Mouse (Mus musculus) forebrain, embryonic 13.5 days (tissue): ENCODE measurements at regions not wholly inside any gene's neighbourhood (a gene's known extent, or its start where the extent isn't known, plus 50 kb on each side); places are given as distances from the start of the nearest gene placed in this dataset.

ENCODE experiments used
- ATAC-seq: fragments of 200-750 bp; cut with Nextera tagmentation; 2 replicates; pipeline ENCODE4 v1.8.0; 2017
- H3K27ac ChIP-seq: fragments of 300-500 bp; sonication (generic); 2 replicates; pipeline ENCODE4 v1.5.1; 2015; ENCODE audit warnings: inconsistent platforms, mild to moderate bottlenecking, moderate library complexity
- H3K27me3 ChIP-seq: fragments of 300-500 bp; sonication (generic); 2 replicates; pipeline ENCODE4 v1.6.1; 2015; ENCODE audit warnings: mild to moderate bottlenecking, inconsistent platforms
- H3K36me3 ChIP-seq: fragments of 300-500 bp; sonication (generic); 2 replicates; pipeline ENCODE4 v1.6.1; 2015; ENCODE audit warnings: mild to moderate bottlenecking, inconsistent platforms; ENCODE audit not compliant: poor library complexity, severe bottlenecking
- H3K4me1 ChIP-seq: fragments of 300-500 bp; sonication (generic); 2 replicates; pipeline ENCODE4 v1.6.1; 2015; ENCODE audit warnings: inconsistent platforms
- H3K4me2 ChIP-seq: fragments of 300-500 bp; sonication (generic); 2 replicates; pipeline ENCODE4 v1.6.1; 2015; ENCODE audit warnings: inconsistent platforms, mild to moderate bottlenecking, moderate library complexity
- H3K4me3 ChIP-seq: fragments of 300-500 bp; sonication (generic); 2 replicates; pipeline ENCODE4 v1.5.1; 2015; ENCODE audit warnings: mild to moderate bottlenecking, inconsistent platforms
- H3K9ac ChIP-seq: fragments of 300-500 bp; sonication (generic); 2 replicates; pipeline ENCODE4 v1.6.1; 2015; ENCODE audit warnings: mild to moderate bottlenecking, inconsistent platforms
- H3K9me3 ChIP-seq: fragments of 300-500 bp; sonication (generic); replicated peaks from 2 replicates; pipeline ENCODE4 v1.6.1; 2016; ENCODE audit warnings: inconsistent platforms
- WGBS: fragments of 180-500 bp; shearing (Covaris S2); methylation state at CpG from one replicate; pipeline ENCODE4 v1.1.7; 2015; 5-methylcytosine and 5-hydroxymethylcytosine counted together

- ATAC-seq, result peak; percentile 61; the same call in 1 of the 2 replicates
- Histone ChIP-seq H3K4me2 (no peak overlapping the region), H3K27ac (no peak overlapping the region), H3K9ac (no peak overlapping the region), H3K4me1 (no peaks in the 10 kb centered on the region), H3K36me3 (no peaks in the 10 kb centered on the region), H3K9me3 (no peaks in the 10 kb centered on the region), H3K27me3 (no peaks in the 10 kb centered on the region), H3K4me3 (no peak overlapping the region)
- WGBS, result 67% methylated on average over 3 of the region's 3 CpGs
These were observed 417.1 kb downstream of the Col12a1 start for GRCm38 (mm10) chr9:79301580-79301979.

- no peaks in the 10 kb centered on the region for H3K4me1 ChIP-seq
- WGBS, result 82% methylated on average over 3 of the region's 3 CpGs
- H3K9ac ChIP-seq, result no peak overlapping the region
- H3K36me3 ChIP-seq, result no peaks in the 10 kb centered on the region
- no peaks in the 10 kb centered on the region for H3K27me3 ChIP-seq
- no peak overlapping the region for H3K4me3 ChIP-seq
- H3K9me3 ChIP-seq, result no peaks in the 10 kb centered on the region
- no peak overlapping the region for H3K4me2 ChIP-seq
- no peak for ATAC-seq
- H3K27ac ChIP-seq, result no peak overlapping the region
These were observed 408.0 kb downstream of the Col12a1 start for GRCm38 (mm10) chr9:79310591-79310990.

GRCm38 (mm10) chr9:79317411-79317810, 401.2 kb downstream of the Col12a1 start:
- no peaks in the 10 kb centered on the region for H3K36me3 ChIP-seq
- H3K4me2 ChIP-seq, result no peak overlapping the region
- H3K9me3 ChIP-seq, result no peaks in the 10 kb centered on the region
- no peak overlapping the region for H3K4me3 ChIP-seq
- no peak overlapping the region for H3K9ac ChIP-seq
- H3K27me3 ChIP-seq, result no peaks in the 10 kb centered on the region
- H3K4me1 ChIP-seq, result peaks cover 7% of the 10 kb centered on the region; the same call in 1 of the 2 replicates
- H3K27ac ChIP-seq, result no peak overlapping the region
- no peak for ATAC-seq

DNA sequence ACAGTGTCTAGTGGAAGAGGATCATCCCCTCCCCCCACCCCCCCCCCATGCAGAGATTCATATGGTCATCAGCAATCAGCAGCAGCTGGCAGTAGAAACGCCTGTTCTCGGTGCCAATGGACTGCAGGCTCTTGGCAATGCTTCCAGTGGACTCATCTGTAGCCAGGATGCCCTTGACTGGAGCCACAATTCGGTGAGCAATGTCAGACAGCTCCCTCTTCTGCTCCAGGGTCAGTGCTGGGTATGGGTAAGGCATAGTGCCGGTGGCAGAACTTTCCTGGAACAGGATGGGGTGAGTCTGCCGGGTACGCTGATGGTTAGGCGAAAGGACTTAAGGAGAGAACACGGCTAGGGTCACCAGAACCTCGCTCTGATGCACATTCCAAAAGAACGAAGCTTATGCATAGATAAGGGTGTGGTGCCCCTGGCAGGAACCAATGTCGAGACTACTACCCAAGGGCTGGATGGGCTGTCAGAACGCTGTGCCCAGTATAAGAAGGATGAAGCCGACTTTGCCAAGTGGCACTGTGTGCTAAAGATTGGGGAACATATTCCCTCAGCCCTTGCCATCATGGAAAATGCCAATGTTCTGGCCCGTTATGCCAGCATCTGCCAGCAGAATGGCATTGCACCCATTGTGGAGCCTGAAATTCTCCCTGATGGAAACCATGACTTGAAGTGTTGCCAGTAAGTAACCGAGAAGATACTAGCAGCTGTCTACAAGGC, 372.1 kb downstream of the Col12a1 start:
- ATAC-seq, result no peak
- Histone ChIP-seq H3K4me2 (no peak overlapping the region), H3K9me3 (0 out of 2 replicates have a peak, but pooled peaks cover 9% of the 10 kb centered on the region), H3K9ac (no peak overlapping the region), H3K27me3 (no peaks in the 10 kb centered on the region), H3K4me3 (no peak overlapping the region), H3K36me3 (no peaks in the 10 kb centered on the region), H3K4me1 (no peaks in the 10 kb centered on the region), H3K27ac (no peak overlapping the region)
- 92% methylated on average over 15 of the region's 15 CpGs for WGBS

DNA sequence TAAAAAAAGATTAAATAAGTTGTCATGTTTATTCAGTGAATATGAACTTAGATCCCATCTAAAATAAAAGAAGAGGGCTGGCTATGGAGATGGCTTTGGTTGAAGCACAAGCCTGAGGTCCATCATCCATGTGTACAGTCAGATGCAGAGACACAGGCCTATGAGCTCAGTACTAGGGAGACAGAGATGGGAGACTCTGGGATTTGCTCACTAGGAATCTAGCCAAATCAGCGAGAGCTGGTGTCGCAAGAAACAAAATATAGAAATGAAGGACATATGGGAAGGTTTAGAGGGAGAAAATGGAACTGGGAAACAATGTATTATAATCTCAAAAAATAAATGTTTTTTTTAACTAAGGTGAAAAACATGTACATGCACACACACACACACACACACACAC, 326.6 kb downstream of the Col12a1 start:
- 91% methylated on average over 2 of the region's 2 CpGs for WGBS
- no peaks in the 10 kb centered on the region for H3K36me3 ChIP-seq
- no peaks in the 10 kb centered on the region for H3K9me3 ChIP-seq
- no peak overlapping the region for H3K9ac ChIP-seq
- no peak overlapping the region for H3K4me3 ChIP-seq
- no peaks in the 10 kb centered on the region for H3K27me3 ChIP-seq
- H3K27ac ChIP-seq, result no peak overlapping the region
- no peak for ATAC-seq
- no peaks in the 10 kb centered on the region for H3K4me1 ChIP-seq
- H3K4me2 ChIP-seq, result no peak overlapping the region

DNA sequence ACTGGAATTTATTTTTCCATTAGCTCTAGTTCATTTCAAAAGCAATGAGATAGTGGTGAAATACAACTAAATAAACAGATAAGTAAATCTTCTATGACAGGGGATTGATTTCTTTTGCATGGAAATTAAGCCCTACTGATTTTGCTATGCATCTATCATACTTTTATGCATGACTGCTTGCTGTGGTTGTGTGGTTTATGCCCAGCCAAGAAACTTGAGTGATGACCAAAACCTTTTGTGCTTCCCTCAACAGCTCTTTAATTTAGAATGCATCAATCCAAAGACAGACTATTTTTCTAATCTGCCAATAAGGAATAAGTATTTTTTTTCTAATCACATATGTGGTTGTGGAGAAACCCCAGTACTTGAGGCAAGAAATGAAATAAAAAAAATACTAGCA, 303.6 kb downstream of the Col12a1 start:
- no peaks in the 10 kb centered on the region for H3K27me3 ChIP-seq
- H3K9me3 ChIP-seq, result no peaks in the 10 kb centered on the region
- no peak overlapping the region for H3K9ac ChIP-seq
- H3K4me2 ChIP-seq, result no peak overlapping the region
- no peak for ATAC-seq
- no peak overlapping the region for H3K27ac ChIP-seq
- H3K36me3 ChIP-seq, result no peaks in the 10 kb centered on the region
- H3K4me1 ChIP-seq, result no peaks in the 10 kb centered on the region
- H3K4me3 ChIP-seq, result no peak overlapping the region

GRCm38 (mm10) chr9:79430417-79430816, 288.2 kb downstream of the Col12a1 start:
- Histone ChIP-seq H3K27me3 (no peaks in the 10 kb centered on the region), H3K4me2 (no peak overlapping the region), H3K36me3 (no peaks in the 10 kb centered on the region), H3K4me1 (no peaks in the 10 kb centered on the region), H3K27ac (no peak overlapping the region), H3K9me3 (no peaks in the 10 kb centered on the region), H3K9ac (no peak overlapping the region), H3K4me3 (no peak overlapping the region)
- ATAC-seq, result no peak
- WGBS, result 56% methylated on average over 1 of the region's 1 CpGs

- no peaks in the 10 kb centered on the region for H3K9me3 ChIP-seq
- no peak for ATAC-seq
- no peaks in the 10 kb centered on the region for H3K4me1 ChIP-seq
- H3K9ac ChIP-seq, result no peak overlapping the region
- H3K27ac ChIP-seq, result no peak overlapping the region
- 93% methylated on average over 3 of the region's 3 CpGs for WGBS
- H3K4me2 ChIP-seq, result no peak overlapping the region
- no peaks in the 10 kb centered on the region for H3K27me3 ChIP-seq
- no peak overlapping the region for H3K4me3 ChIP-seq
- no peaks in the 10 kb centered on the region for H3K36me3 ChIP-seq
These were observed 281.0 kb downstream of the Col12a1 start for GRCm38 (mm10) chr9:79437636-79438035.

GRCm38 (mm10) chr9:79439233-79439960, 279.2 kb downstream of the Col12a1 start:
- Histone ChIP-seq H3K9me3 (no peaks in the 10 kb centered on the region), H3K27me3 (no peaks in the 10 kb centered on the region), H3K36me3 (no peaks in the 10 kb centered on the region), H3K27ac (no peak overlapping the region), H3K4me1 (no peaks in the 10 kb centered on the region), H3K4me2 (no peak overlapping the region), H3K9ac (no peak overlapping the region), H3K4me3 (no peak overlapping the region)
- 58% methylated on average over 11 of the region's 11 CpGs for WGBS
- ATAC-seq, result no peak

GRCm38 (mm10) chr9:79455226-79455625, 263.4 kb downstream of the Col12a1 start:
- no peaks in the 10 kb centered on the region for H3K27me3 ChIP-seq
- H3K4me3 ChIP-seq, result no peak overlapping the region
- H3K9me3 ChIP-seq, result no peaks in the 10 kb centered on the region
- no peak overlapping the region for H3K27ac ChIP-seq
- H3K36me3 ChIP-seq, result no peaks in the 10 kb centered on the region
- no peak for ATAC-seq
- no peak overlapping the region for H3K4me2 ChIP-seq
- H3K9ac ChIP-seq, result no peak overlapping the region
- 58% methylated on average over 3 of the region's 3 CpGs for WGBS
- no peaks in the 10 kb centered on the region for H3K4me1 ChIP-seq

- Histone ChIP-seq H3K36me3 (no peaks in the 10 kb centered on the region), H3K27me3 (no peaks in the 10 kb centered on the region), H3K9me3 (no peaks in the 10 kb centered on the region), H3K4me3 (no peak overlapping the region), H3K4me1 (peaks cover 3% of the 10 kb centered on the region; the same call in 1 of the 2 replicates), H3K27ac (no peak overlapping the region), H3K4me2 (no peak overlapping the region), H3K9ac (no peak overlapping the region)
- ATAC-seq, result peak; percentile 59; the same call in 1 of the 2 replicates
- WGBS, result 3% methylated on average over 1 of the region's 1 CpGs
These were observed 239.5 kb downstream of the Col12a1 start for GRCm38 (mm10) chr9:79479118-79479517.

DNA sequence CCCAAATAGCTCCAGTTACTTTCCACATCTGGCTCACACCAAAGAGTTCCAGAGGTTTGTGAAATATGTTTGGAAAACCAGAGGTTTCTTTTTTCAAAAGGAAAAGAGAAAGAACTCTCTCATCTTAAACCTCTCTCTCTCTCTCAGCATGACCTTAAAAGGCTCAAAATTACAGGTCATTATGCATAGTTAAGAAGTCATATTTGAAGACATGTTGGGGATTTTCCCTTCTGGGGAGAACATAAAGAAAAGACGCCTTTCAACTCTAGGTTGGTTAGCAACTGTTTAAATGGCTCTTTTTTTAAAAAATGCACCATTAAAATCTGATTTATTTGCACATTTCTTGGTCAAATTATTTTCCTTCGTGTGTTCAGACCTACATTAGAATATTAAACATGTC, 218.4 kb downstream of the Col12a1 start:
- 71% methylated on average over 2 of the region's 2 CpGs for WGBS
- H3K36me3 ChIP-seq, result no peaks in the 10 kb centered on the region
- no peaks in the 10 kb centered on the region for H3K27me3 ChIP-seq
- H3K4me3 ChIP-seq, result no peak overlapping the region
- no peak overlapping the region for H3K27ac ChIP-seq
- ATAC-seq, result no peak
- H3K9ac ChIP-seq, result no peak overlapping the region
- H3K4me1 ChIP-seq, result no peaks in the 10 kb centered on the region
- no peak overlapping the region for H3K4me2 ChIP-seq
- H3K9me3 ChIP-seq, result no peaks in the 10 kb centered on the region

GRCm38 (mm10) chr9:79502034-79502433, 216.6 kb downstream of the Col12a1 start:
- Histone ChIP-seq H3K9me3 (no peaks in the 10 kb centered on the region), H3K27me3 (no peaks in the 10 kb centered on the region), H3K4me1 (no peaks in the 10 kb centered on the region), H3K4me3 (no peak overlapping the region), H3K4me2 (no peak overlapping the region), H3K9ac (no peak overlapping the region), H3K27ac (no peak overlapping the region), H3K36me3 (no peaks in the 10 kb centered on the region)
- no peak for ATAC-seq
